Mouse (Mus musculus) B cell, adult 2 months (primary cell): ENCODE measurements at regions not wholly inside any gene's neighbourhood (a gene's known extent, or its start where the extent isn't known, plus 50 kb on each side); places are given as distances from the start of the nearest gene placed in this dataset.

Source experiments
- DNase-seq, 2 experiments: peaks; one replicate each; pipeline ENCODE4 v3.0.0; 2022

- no peak for DNase-seq
These were observed 431.0 kb upstream of the Gm10131 start for GRCm38 (mm10) chr8:34542361-34543038.

DNA sequence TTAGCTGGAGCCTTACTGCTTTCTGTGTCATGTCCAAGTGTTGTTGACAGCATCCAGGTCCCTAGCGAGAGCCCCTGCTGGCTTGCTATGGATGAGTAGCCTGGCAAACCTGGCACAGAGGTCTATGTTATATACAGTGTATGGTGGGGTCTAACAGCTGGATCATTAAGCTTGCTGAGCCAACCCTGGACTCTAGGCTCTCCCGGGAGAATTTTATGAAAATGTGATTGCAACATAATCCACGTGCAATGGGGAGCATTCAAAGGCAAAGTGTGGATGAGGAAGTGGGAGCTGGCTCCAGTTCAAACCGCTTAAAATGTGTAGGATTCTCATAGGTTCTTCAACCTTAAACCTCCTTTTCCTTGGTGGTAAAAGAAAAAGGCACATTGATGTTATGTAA is 427.7 kb upstream of the Gm10131 start:
- no peak for DNase-seq

DNA sequence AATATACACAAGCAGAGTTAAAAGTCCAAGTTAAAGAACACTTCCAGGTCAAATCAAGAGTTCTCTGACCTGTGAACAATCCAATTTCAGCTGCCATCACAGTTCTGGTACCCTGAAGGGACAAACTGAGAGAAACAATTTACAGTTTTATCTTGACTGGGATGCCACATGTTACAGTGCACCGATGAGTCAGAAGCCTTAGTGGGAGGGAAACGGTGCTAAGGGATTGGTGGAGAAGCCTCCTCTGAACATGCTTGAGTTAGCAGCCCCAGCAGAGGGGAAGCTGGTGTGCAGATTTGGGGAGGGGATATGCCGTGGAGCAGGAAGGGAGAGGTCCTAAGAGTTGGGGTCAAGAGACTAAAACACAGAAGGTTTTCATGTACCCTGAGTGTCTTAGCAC is 423.9 kb upstream of the Gm10131 start:
- DNase-seq: no peak

DNA sequence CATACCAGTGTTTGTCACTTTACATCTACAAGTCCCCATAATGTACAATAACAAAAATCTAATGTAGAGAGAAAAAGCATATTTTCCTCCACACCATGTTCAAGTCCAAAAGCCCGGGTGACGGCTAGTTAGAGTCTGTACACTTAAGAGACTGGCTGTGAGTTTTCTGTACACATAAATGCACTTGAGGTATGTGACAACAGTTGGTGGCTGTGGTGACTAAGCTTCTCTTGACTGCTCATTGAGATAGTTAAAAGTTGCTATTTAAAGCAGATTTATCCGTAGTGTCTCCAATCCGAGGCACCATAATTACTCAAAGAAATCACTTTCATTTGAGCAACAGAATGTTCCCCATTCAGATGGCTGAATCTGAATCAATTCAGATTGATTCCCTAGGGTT is 421.9 kb upstream of the Gm10131 start:
- DNase-seq: no peak

- no peak for DNase-seq
These were observed 419.6 kb upstream of the Gm10131 start for GRCm38 (mm10) chr8:34530896-34531679.

GRCm38 (mm10) chr8:34530046-34530445 is 418.5 kb upstream of the Gm10131 start:
- no peak for DNase-seq

DNA sequence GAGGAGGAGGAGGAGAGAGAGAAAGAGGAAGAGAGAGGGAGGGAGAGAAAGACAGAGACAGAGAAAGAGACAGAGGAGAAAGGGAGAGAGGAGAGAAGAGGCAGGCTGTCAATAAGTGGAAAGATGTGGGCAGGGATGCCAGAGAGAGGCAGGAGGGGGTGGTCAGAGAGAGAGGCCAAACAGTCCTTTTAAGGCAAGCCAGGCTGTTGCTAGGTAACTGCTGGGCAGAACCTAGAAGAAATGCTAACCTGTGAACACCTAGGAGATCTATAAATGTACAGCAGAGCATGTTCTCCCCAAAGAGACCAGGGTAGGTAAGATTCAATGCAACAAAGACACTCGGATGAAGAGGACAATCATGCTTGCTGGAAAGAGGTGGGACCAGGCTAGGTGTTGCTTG is 417.9 kb upstream of the Gm10131 start:
- no peak for DNase-seq

- no peak for DNase-seq
These were observed 416.7 kb upstream of the Gm10131 start for GRCm38 (mm10) chr8:34528213-34528612.

GRCm38 (mm10) chr8:34525231-34525630 is 413.7 kb upstream of the Gm10131 start:
- DNase-seq: no peak

DNA sequence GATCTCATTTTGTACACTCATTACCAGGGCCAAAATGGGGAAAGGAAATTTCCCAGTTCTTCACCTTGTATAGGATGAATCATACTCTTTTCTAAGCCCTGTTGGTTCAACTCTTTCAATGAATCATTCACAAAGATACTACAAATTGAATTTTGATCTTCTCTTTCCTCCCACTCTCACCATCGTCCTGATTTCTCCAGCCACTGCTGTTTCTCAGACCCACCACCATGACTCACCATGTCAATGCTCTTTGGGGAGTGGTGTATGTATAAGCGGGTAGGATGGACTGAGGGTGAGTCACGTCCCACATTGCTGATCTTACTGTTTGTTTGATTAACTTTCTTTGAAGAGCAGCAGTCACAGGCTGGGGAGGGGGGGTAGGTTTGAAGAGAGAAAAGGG is 412.3 kb upstream of the Gm10131 start:
- no peak for DNase-seq

- DNase-seq: no peak
These were observed 409.8 kb upstream of the Gm10131 start for GRCm38 (mm10) chr8:34521316-34521715.

DNA sequence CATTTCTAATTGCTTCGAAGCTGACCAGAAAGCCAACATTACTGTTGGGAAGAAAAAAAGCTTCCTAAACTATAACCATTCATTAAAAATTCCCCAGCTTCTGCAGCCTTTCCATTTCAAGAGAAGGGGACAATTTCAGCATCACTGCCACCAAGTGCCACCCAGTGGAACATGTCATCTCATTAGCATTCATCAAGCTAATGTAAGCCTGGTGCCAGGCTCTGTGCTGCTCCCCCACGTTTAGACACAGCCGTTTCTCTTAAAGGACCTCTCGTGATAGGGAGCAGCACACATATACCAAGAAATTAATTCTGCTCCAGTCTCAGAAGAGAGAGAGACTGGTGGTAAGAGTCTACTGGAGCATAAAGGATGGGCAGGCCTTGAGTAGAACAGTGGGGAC is 409.1 kb upstream of the Gm10131 start:
- DNase-seq: no peak

- no peak for DNase-seq
These were observed 402.0 kb upstream of the Gm10131 start for GRCm38 (mm10) chr8:34513459-34514090.

- DNase-seq: no peak
These were observed 394.5 kb upstream of the Gm10131 start for GRCm38 (mm10) chr8:34505829-34506555.

GRCm38 (mm10) chr8:34505102-34505501 is 393.6 kb upstream of the Gm10131 start:
- DNase-seq: no peak

- DNase-seq: no peak
These were observed 391.1 kb upstream of the Gm10131 start for GRCm38 (mm10) chr8:34502606-34503162.

GRCm38 (mm10) chr8:34499196-34499595 is 387.7 kb upstream of the Gm10131 start:
- DNase-seq: no peak

- no peak for DNase-seq
These were observed 385.2 kb upstream of the Gm10131 start for GRCm38 (mm10) chr8:34496751-34497150.

GRCm38 (mm10) chr8:34495974-34496373 is 384.4 kb upstream of the Gm10131 start:
- DNase-seq: no peak

GRCm38 (mm10) chr8:34488746-34489400 is 377.3 kb upstream of the Gm10131 start:
- no peak for DNase-seq

DNA sequence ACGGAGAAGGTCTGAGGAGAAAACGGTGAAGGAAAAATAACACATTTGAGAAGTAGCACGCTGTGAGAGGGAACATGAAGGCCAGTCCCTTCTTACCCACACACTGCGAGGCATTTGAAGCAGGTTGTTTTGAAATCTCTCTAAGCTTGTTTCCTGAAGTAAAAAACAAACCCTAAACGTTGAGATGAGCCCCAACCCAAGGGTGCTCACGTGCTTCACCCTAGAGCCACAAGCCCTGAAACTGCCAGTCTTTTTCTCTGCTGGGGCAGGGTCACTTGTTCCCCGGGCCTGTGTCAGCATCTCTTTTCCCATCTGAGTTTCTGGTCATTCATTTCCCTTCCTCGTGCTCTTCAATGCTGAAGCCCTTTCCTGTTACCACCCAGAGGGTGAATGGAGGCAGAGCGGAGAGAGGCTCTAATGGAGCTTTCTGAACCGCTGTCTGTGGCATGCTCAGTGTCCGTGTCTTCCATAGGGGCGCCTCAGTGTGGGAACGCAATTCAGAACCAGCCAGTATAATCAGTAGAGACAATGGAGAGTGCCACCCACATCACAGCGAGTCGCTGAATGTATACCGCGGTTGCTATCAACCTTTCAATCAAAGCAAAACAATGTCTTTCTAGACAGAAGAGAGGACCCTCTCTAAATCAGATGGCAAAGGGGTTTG is 375.0 kb upstream of the Gm10131 start:
- DNase-seq: no peak

- no peak for DNase-seq
These were observed 374.4 kb upstream of the Gm10131 start for GRCm38 (mm10) chr8:34485905-34486304.
